Mouse (Mus musculus) heart, embryonic 12.5 days (tissue): Measurements from ENCODE around the gene Ankrd1. TPM values are rescaled to one million over a fixed set of nuclear protein-coding genes. Genes with fewer than 3 reads are reported as not detected.

Experiments used
- ATAC-seq: fragments of 200-750 bp; cut with Nextera tagmentation; 2 replicates; pipeline ENCODE4 v1.8.0; 2017; ENCODE audit warnings: moderate TSS enrichment, moderate library complexity; ENCODE audit not compliant: insufficient number of reproducible peaks, low FRiP score
- H3K27ac ChIP-seq: fragments of 300-500 bp; sonication (generic); 2 replicates; pipeline ENCODE4 v1.5.1; 2016; ENCODE audit warnings: mild to moderate bottlenecking, moderate library complexity; ENCODE audit not compliant: poor library complexity, severe bottlenecking
- H3K27me3 ChIP-seq: fragments of 300-500 bp; sonication (generic); replicated peaks from 2 replicates; pipeline ENCODE4 v1.6.1; 2016; ENCODE audit warnings: mild to moderate bottlenecking, moderate library complexity
- H3K36me3 ChIP-seq: fragments of 300-500 bp; sonication (generic); 2 replicates; pipeline ENCODE4 v1.6.1; 2016; ENCODE audit warnings: mild to moderate bottlenecking, moderate library complexity
- H3K4me1 ChIP-seq: fragments of 300-500 bp; sonication (generic); replicated peaks from 2 replicates; pipeline ENCODE4 v1.6.1; 2016; ENCODE audit warnings: mild to moderate bottlenecking
- H3K4me2 ChIP-seq: fragments of 300-500 bp; sonication (generic); 2 replicates; pipeline ENCODE4 v1.6.1; 2016; ENCODE audit warnings: mild to moderate bottlenecking, moderate library complexity
- H3K4me3 ChIP-seq: fragments of 300-500 bp; sonication (generic); 2 replicates; pipeline ENCODE4 v1.5.1; 2016; ENCODE audit warnings: mild to moderate bottlenecking
- H3K9ac ChIP-seq: fragments of 300-500 bp; sonication (generic); 2 replicates; pipeline ENCODE4 v1.6.1; 2016; ENCODE audit warnings: mild to moderate bottlenecking, moderate library complexity
- H3K9me3 ChIP-seq: fragments of 300-500 bp; sonication (generic); replicated peaks from 2 replicates; pipeline ENCODE4 v1.6.1; 2016; ENCODE audit warnings: mild to moderate bottlenecking, moderate library complexity
- WGBS: fragments of 180-500 bp; shearing (Covaris S2); methylation state at CpG from one replicate; pipeline ENCODE4 v1.1.7; 2016; 5-methylcytosine and 5-hydroxymethylcytosine counted together
- polyA plus RNA-seq: library from polyadenylated mRNA; unstranded; fragments of >200 nt; fragmentation: Nextera tagmentation; extraction: Ambion mirVana; gene quantifications from 2 replicates; pipeline ENCODE4 v1.2.1, GENCODE M21; 2016

Ankrd1 gene
- polyA plus RNA-seq, 1 experiment from 2014 or later = 506 TPM

GRCm38 (mm10) chr19:36110465-36110864 is 9.4 kb downstream of the Ankrd1 start:
- no peak overlapping the region for H3K4me3 ChIP-seq
- no peaks in the 10 kb centered on the region for H3K27me3 ChIP-seq
- peaks cover 9% of the 10 kb centered on the region for H3K4me1 ChIP-seq
- no peak overlapping the region for H3K9ac ChIP-seq
- peak; percentile 58 for ATAC-seq
- peak overlapping the region; percentile 3; the same call in 1 of the 2 replicates for H3K27ac ChIP-seq
- H3K4me2 ChIP-seq = no peak overlapping the region
- WGBS = 29% methylated on average over 7 of the region's 7 CpGs
- peaks cover 16% of the 10 kb centered on the region; the same call in 1 of the 2 replicates for H3K36me3 ChIP-seq
- H3K9me3 ChIP-seq = no peaks in the 10 kb centered on the region

DNA sequence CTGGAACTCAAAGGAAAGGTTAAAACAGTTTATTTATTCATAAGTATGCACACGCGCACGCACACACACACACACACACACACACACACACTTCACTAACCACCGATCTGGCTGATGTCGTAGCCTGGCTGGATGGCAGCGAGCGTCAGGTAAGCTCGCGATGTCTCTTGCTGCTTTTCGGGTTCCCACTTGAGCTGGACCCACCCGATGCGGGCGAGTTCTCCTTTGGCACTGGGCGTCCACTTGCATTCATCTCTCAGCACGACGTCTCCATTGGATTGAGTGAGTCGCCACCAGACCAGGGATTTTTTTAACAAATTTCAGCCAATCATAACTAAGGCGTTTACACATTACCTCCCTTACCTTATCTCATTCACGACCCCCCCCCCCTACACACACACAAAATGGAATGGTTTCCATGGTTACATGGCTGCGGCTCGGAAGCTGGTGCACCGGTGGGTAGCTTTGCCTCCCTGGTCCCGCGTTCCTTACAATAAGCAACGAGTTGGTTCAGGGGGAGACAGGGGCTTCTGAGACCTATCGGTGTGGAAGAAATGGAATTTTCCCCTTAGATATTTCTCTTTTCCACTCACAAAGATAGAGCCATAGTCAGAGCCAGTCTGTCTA is 10.5 kb downstream of the Ankrd1 start:
- Histone ChIP-seq H3K27me3 (no peaks in the 10 kb centered on the region), H3K4me3 (no peak overlapping the region), H3K4me2 (no peak overlapping the region), H3K9ac (no peak overlapping the region), H3K4me1 (0 out of 2 replicates have a peak, but pooled peaks cover 2% of the 10 kb centered on the region), H3K9me3 (no peaks in the 10 kb centered on the region), H3K36me3 (peaks cover 8% of the 10 kb centered on the region; the same call in 1 of the 2 replicates), H3K27ac (no peak overlapping the region)
- 83% methylated on average over 26 of the region's 26 CpGs for WGBS
- ATAC-seq = no peak

DNA sequence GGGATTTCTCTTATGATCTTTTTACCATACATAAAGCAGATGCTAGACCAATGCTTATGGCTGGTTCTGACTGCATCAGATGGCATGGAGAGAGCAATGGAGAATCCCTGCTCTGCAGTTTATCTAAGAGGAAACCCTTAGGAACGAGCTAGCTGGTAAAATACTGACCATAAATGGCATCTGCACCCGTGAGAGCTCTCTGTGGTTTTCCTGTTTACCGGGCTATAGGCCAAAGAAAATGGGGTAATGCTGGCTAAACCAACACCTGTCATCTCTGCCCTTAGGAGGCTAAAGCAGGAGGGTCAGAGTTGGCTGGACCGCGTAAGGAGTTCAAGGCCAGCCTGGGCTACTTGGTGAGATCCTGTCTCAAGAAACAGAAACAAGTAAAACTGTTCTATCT is 16.0 kb downstream of the Ankrd1 start:
- 77% methylated on average over 5 of the region's 5 CpGs for WGBS
- H3K36me3 ChIP-seq = peaks cover 47% of the 10 kb centered on the region
- H3K9me3 ChIP-seq = no peaks in the 10 kb centered on the region
- no peak for ATAC-seq
- no peaks in the 10 kb centered on the region for H3K4me1 ChIP-seq
- no peaks in the 10 kb centered on the region for H3K27me3 ChIP-seq
- no peak overlapping the region for H3K9ac ChIP-seq
- no peak overlapping the region for H3K4me3 ChIP-seq
- no peak overlapping the region for H3K4me2 ChIP-seq
- H3K27ac ChIP-seq = no peak overlapping the region

- no peak overlapping the region for H3K27ac ChIP-seq
- H3K36me3 ChIP-seq = peaks cover 65% of the 10 kb centered on the region
- no peak overlapping the region for H3K9ac ChIP-seq
- H3K27me3 ChIP-seq = no peaks in the 10 kb centered on the region
- no peak for ATAC-seq
- H3K4me2 ChIP-seq = no peak overlapping the region
- H3K9me3 ChIP-seq = no peaks in the 10 kb centered on the region
- no peak overlapping the region for H3K4me3 ChIP-seq
- WGBS = 86% methylated on average over 7 of the region's 7 CpGs
- 0 out of 2 replicates have a peak, but pooled peaks cover 5% of the 10 kb centered on the region for H3K4me1 ChIP-seq
Measured at GRCm38 (mm10) chr19:36098916-36099315, 21.0 kb downstream of the Ankrd1 start.

- Histone ChIP-seq H3K27ac (no peak overlapping the region), H3K4me1 (0 out of 2 replicates have a peak, but pooled peaks cover 5% of the 10 kb centered on the region), H3K4me3 (no peak overlapping the region), H3K4me2 (no peak overlapping the region), H3K9me3 (no peaks in the 10 kb centered on the region), H3K27me3 (no peaks in the 10 kb centered on the region), H3K36me3 (peaks cover 61% of the 10 kb centered on the region), H3K9ac (no peak overlapping the region)
- WGBS = 89% methylated on average over 1 of the region's 1 CpGs
- ATAC-seq = no peak
Measured at GRCm38 (mm10) chr19:36098265-36098664, 21.6 kb downstream of the Ankrd1 start.

DNA sequence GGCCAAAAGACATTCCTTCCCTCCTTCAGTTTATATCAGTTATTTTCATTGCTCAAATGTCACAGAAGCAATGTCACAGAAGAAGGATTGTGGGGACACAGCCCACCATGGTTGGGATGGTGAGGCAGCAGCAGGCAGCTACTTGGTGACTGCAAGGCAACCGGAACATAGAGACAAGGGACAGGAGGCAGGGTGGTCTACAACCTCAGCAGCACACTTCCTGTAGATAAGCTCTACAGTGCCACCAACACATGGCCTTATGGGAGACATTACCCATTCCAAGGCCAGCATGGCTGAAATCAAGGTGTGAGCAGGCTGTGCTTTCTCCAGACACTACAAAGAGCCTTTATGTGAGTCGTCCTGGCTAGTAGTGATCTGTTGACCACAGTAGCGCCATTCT is 22.7 kb downstream of the Ankrd1 start:
- Histone ChIP-seq H3K9ac (no peak overlapping the region), H3K4me3 (no peak overlapping the region), H3K4me2 (no peak overlapping the region), H3K4me1 (0 out of 2 replicates have a peak, but pooled peaks cover 5% of the 10 kb centered on the region), H3K9me3 (no peaks in the 10 kb centered on the region), H3K27me3 (no peaks in the 10 kb centered on the region), H3K27ac (no peak overlapping the region), H3K36me3 (peaks cover 57% of the 10 kb centered on the region)
- ATAC-seq = no peak
- WGBS = 74% methylated on average over 3 of the region's 3 CpGs

GRCm38 (mm10) chr19:36090781-36091180 is 29.1 kb downstream of the Ankrd1 start:
- Histone ChIP-seq H3K9ac (no peak overlapping the region), H3K4me3 (no peak overlapping the region), H3K36me3 (peaks cover 40% of the 10 kb centered on the region), H3K4me1 (no peaks in the 10 kb centered on the region), H3K27ac (no peak overlapping the region), H3K4me2 (no peak overlapping the region), H3K9me3 (no peaks in the 10 kb centered on the region), H3K27me3 (no peaks in the 10 kb centered on the region)
- 38% methylated on average over 5 of the region's 5 CpGs for WGBS
- no peak for ATAC-seq

GRCm38 (mm10) chr19:36083262-36084225 is 36.4 kb downstream of the Ankrd1 start, which contains the start of gene Rpp30:
Gene Rpp30 (plus strand): TSS chr19:36083716.
- ATAC-seq = peak; percentile 88
- H3K27ac ChIP-seq = peak within 1 kb of the TSS; percentile 64
- peak within 1 kb of the TSS; percentile 83 for H3K4me3 ChIP-seq
- peaks cover 7% of the 10 kb centered on the region for H3K36me3 ChIP-seq
- peak within 1 kb of the TSS; percentile 83 for H3K4me2 ChIP-seq
- H3K9me3 ChIP-seq = no peaks in the 10 kb centered on the region
- peaks cover 10% of the 10 kb centered on the region; the same call in 1 of the 2 replicates for H3K4me1 ChIP-seq
- peaks cover 15% of the 10 kb centered on the region; the same call in 1 of the 2 replicates for H3K27me3 ChIP-seq
- peak within 1 kb of the TSS; percentile 87 for H3K9ac ChIP-seq
- WGBS = 2% methylated on average over 34 of the region's 34 CpGs

DNA sequence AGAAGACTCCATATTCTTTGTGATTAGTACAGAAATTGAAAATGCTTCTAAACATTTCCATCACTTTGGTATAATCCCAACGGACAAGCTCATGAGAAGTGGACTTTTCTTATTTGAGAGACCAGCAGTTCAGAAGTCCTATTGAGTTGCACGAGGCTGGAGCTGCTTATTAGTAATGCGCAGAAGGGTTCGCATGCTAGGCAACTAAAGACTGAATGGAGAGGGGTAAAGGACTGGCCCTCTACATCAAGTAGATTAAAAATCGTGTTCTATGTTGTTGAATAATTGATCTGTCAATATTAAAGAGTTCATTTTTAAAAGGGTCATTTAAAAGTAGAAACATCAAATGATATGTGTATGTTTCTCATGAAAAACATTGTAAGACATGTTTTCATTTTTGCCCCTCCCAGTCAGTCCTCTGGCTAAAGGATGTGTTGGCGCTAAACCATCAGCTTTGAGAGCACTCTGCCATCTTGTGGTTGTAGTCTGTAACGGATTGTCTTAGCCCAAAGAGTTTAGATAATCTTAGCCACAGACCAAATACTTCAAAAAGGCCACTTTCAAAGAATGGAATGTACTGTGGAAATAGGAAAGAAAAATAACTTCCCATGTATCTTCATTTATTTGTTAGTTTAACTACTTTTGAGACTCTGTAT is 37.2 kb downstream of the Ankrd1 start:
- WGBS = 45% methylated on average over 7 of the region's 7 CpGs
- H3K27me3 ChIP-seq = peaks cover 15% of the 10 kb centered on the region; the same call in 1 of the 2 replicates
- H3K27ac ChIP-seq = peak overlapping the region; percentile 64; the same call in 1 of the 2 replicates
- peaks cover 10% of the 10 kb centered on the region; the same call in 1 of the 2 replicates for H3K4me1 ChIP-seq
- ATAC-seq = peak; percentile 77
- H3K36me3 ChIP-seq = no peaks in the 10 kb centered on the region
- H3K4me2 ChIP-seq = peak overlapping the region; percentile 83
- H3K4me3 ChIP-seq = peak overlapping the region; percentile 83
- H3K9me3 ChIP-seq = no peaks in the 10 kb centered on the region
- H3K9ac ChIP-seq = peak overlapping the region; percentile 61; the same call in 1 of the 2 replicates

DNA sequence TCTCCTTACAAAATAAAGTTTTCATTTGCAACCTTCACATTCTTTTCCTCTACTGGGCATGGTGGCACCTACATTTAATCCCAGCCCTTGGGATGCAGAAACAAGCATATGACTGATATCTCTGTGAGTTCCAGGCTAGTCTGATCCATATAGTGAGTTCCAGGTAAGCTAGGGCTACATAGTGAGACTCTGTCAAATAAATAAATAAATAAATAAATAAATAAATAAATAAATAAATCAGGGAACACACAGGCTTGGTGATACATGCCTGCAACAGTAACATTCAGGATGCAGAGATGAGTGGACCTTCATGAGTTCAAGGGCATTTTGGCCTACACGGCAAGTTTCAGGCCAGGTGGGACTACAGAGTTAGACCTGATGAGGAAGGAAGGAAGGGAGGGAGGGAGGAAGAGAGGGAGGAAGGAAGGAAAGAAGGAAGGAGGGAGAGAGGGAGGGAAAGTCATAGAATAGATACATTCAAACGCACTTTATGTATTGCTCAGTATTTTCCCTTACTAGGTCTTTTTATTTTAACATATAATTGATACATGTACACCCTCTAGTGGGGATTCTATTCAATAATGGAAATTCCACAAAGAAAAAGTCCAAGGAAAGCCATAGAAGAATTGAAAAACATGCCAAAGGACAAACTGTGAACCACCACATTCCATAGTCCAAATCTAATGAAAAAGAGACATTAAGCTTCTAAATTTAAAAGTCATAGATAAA is 56.9 kb downstream of the Ankrd1 start:
- Histone ChIP-seq H3K9ac (no peak overlapping the region), H3K27ac (no peak overlapping the region), H3K27me3 (peaks cover 22% of the 10 kb centered on the region), H3K9me3 (no peaks in the 10 kb centered on the region), H3K36me3 (no peaks in the 10 kb centered on the region), H3K4me3 (no peak overlapping the region), H3K4me2 (no peak overlapping the region), H3K4me1 (no peaks in the 10 kb centered on the region)
- 75% methylated on average over 2 of the region's 2 CpGs for WGBS
- ATAC-seq = no peak
